Mouse (Mus musculus): Measurements from ENCODE around the gene Elfn1. TPM values are rescaled to one million over a fixed set of nuclear protein-coding genes. Genes with fewer than 3 reads are reported as not detected.

The Elfn1 gene
- polyA plus RNA-seq, 1 experiment from 2014 or later, result 2.7 TPM

DNA sequence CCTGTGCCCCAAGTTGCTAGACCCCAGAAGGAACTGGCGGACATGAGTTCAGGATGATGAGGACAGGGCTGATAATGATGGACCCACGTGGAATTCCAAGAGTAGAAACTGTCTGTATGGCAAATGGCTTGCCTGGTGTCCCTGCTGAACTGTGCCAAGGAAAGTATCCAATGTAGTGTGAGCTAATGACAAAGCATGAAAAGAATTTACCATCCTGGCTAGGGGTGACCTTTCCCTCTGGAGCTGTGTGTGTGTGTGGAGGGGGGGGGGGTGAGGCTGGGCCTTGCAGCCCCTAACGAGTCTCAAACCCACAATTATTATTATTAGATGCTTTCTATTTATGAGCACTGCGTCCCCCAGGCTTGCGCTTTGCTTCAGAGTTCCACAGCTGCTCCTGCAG, 105.9 kb downstream of the Elfn1 start:
- Histone ChIP-seq H3K27ac (no peak overlapping the region), H3K9ac (no peak overlapping the region), H3K4me2 (no peak overlapping the region), H3K4me3 (no peak overlapping the region), H3K36me3 (replicated peaks) (no peaks in the 10 kb centered on the region), H3K27me3 (replicated peaks) (peaks cover 25% of the 10 kb centered on the region), H3K4me1 (peaks cover 5% of the 10 kb centered on the region), H3K9me3 (no peaks in the 10 kb centered on the region)
- no peak for ATAC-seq (replicated peaks)
- WGBS, result 66% methylated on average over 5 of the region's 5 CpGs

DNA sequence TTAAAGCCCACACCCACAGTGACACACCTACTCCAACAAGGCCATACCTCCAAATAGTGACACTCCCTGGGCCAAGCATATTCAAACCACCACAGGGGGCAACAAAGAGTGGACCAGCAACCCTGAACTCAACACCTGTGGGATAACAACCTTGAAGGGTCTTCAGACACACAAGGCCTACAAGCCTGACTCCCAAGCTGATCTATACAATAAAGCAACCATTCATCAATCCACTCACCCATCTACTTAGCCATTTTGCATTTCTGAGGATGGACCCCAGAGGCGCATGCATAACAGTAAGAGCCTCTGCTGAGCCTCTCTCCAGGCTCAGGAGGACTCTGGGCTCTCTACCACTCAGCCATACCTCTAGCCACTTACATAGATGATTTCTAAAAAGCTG, 109.2 kb downstream of the Elfn1 start:
- H3K4me2 ChIP-seq, result no peak overlapping the region
- peaks cover 4% of the 10 kb centered on the region; the same call in 1 of the 2 replicates for H3K4me1 ChIP-seq
- ATAC-seq (replicated peaks), result no peak
- H3K9me3 ChIP-seq, result no peaks in the 10 kb centered on the region
- H3K36me3 ChIP-seq (replicated peaks), result no peaks in the 10 kb centered on the region
- WGBS, result 96% methylated on average over 1 of the region's 1 CpGs
- H3K27me3 ChIP-seq (replicated peaks), result peaks cover 3% of the 10 kb centered on the region; the same call in 1 of the 2 replicates
- H3K4me3 ChIP-seq, result no peak overlapping the region
- H3K27ac ChIP-seq, result no peak overlapping the region
- no peak overlapping the region for H3K9ac ChIP-seq

DNA sequence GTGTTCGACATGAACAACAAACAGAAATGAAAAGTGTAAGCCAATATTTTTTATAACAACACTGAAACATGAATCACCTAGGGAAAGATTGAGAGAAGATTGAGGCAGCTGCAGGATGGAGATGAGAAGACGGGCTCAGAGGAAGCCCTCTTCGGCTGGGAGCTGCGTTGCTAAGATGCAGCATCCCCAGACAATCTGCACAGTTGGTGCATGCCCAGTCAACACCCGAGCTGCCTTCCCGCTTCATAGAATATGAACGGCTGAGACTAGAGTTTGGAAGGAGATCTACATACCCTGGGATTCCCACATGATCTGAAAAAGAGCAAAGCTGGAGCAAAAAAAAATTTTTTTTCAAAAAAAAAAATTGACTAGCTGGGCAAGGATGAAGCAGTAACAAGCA, 111.0 kb downstream of the Elfn1 start:
- Histone ChIP-seq H3K27me3 (replicated peaks) (peaks cover 3% of the 10 kb centered on the region; the same call in 1 of the 2 replicates), H3K9me3 (no peaks in the 10 kb centered on the region), H3K4me2 (no peak overlapping the region), H3K4me3 (no peak overlapping the region), H3K4me1 (peaks cover 3% of the 10 kb centered on the region; the same call in 1 of the 2 replicates), H3K36me3 (replicated peaks) (no peaks in the 10 kb centered on the region), H3K27ac (no peak overlapping the region), H3K9ac (no peak overlapping the region)
- ATAC-seq (replicated peaks), result no peak
- 79% methylated on average over 7 of the region's 7 CpGs for WGBS

DNA sequence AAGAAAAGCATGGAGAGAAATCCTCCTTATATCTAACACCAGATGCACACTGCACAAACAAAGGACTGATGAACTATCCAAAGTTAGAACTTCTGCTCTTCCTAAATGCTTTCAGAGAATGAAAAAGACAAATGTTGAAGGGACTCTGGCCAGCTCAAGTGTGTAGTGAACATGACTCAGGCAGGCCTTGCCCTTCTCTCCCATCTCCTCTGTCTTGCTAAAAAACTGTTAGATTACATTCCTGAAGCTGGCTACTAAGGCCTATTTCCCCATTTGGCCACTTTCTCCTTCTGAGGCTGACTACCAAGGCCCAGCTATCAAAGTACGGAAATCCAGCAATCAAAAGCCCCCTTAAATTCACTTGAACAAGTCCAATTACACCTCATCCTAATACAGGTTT, 111.9 kb downstream of the Elfn1 start:
- no peaks in the 10 kb centered on the region for H3K36me3 ChIP-seq (replicated peaks)
- no peaks in the 10 kb centered on the region for H3K9me3 ChIP-seq
- H3K4me3 ChIP-seq, result no peak overlapping the region
- 90% methylated on average over 1 of the region's 1 CpGs for WGBS
- no peak overlapping the region for H3K4me2 ChIP-seq
- H3K9ac ChIP-seq, result no peak overlapping the region
- H3K27me3 ChIP-seq (replicated peaks), result no peaks in the 10 kb centered on the region
- ATAC-seq (replicated peaks), result no peak
- no peaks in the 10 kb centered on the region; the same call in 1 of the 2 replicates for H3K4me1 ChIP-seq
- no peak overlapping the region for H3K27ac ChIP-seq

DNA sequence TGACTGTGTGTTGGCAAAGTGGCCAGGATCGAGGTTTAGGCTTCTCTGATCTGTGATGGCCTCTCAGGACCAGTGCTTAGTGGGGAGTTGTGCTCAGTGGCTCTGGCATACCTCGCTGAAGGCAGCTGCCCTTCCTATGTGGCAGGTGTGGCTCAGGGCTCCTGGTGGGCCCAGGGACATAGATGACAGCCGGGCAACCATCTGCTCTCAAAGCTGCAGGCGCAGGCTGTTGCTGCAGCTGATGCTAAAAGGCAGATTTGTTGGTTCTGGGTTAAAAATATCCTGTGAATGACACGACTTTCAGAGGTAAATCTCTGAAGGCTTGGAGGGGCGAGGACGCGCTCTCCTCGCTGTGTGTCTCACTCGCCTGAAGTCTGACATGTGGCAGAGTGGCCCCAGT, 114.0 kb downstream of the Elfn1 start:
- Histone ChIP-seq H3K9me3 (no peaks in the 10 kb centered on the region), H3K27ac (no peak overlapping the region), H3K27me3 (replicated peaks) (no peaks in the 10 kb centered on the region), H3K4me1 (no peaks in the 10 kb centered on the region; the same call in 1 of the 2 replicates), H3K36me3 (replicated peaks) (no peaks in the 10 kb centered on the region), H3K4me3 (no peak overlapping the region), H3K4me2 (no peak overlapping the region), H3K9ac (no peak overlapping the region)
- ATAC-seq (replicated peaks), result no peak
- 69% methylated on average over 10 of the region's 10 CpGs for WGBS

DNA sequence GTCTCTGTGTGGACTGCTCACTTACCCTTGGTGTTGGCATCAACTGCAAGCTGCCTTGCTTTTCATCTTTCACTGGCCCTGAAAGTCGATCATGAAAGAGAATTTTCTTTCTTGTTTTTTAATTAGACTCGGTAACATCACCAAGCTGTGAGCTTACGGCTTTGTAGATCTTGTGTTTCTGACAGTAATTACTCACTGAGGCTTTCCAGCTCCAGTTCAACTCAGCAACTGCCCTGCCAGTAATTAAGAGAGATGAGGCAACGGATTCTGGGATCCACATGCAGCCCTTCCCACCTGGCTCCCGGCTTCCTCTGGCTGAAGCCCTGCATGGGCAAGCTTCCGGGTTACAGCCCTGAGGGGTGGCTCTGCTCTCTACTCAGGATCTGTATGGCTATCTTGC, 115.1 kb downstream of the Elfn1 start:
- no peak overlapping the region for H3K9ac ChIP-seq

DNA sequence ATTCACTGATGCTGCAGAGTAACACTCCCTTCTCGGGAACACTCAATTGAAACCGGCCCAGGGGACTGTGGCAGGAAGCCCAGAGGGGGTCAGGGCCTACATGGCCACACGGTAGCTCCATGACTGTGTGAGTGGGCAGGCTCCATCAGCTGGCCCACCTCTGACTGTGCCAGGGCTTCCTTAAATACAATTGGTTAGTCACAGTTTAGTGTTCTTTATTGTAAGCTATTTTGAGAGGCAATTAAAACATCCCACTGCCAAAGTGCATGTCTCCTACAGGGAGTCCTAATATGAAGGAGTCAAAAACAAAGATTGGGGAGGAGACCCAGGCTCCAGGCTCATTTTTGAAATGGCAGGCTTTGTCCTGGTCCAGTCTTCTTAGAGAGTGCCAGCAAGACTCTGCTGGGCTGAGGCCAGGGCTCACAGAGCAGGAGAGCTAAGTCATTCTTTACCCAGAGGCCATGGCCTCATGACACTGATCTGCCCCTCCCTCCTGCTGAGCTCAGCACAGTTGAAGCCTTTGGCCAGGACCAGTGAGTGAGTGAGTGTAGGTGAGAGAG, 116.3 kb downstream of the Elfn1 start:
- no peaks in the 10 kb centered on the region for H3K36me3 ChIP-seq (replicated peaks)
- no peaks in the 10 kb centered on the region; the same call in 1 of the 2 replicates for H3K4me1 ChIP-seq
- no peak overlapping the region for H3K27ac ChIP-seq
- no peak overlapping the region for H3K4me2 ChIP-seq
- H3K9ac ChIP-seq, result no peak overlapping the region
- 39% methylated on average over 3 of the region's 3 CpGs for WGBS
- ATAC-seq (replicated peaks), result peak; percentile 69; the same call in 1 of the 2 replicates
- no peaks in the 10 kb centered on the region for H3K9me3 ChIP-seq
- H3K27me3 ChIP-seq (replicated peaks), result no peaks in the 10 kb centered on the region
- no peak overlapping the region for H3K4me3 ChIP-seq

More for the DNA sequence above, 115.1 kb downstream of the Elfn1 start:
- H3K4me1 ChIP-seq, result no peaks in the 10 kb centered on the region; the same call in 1 of the 2 replicates
- H3K4me3 ChIP-seq, result no peak overlapping the region
- no peak overlapping the region for H3K4me2 ChIP-seq
- no peaks in the 10 kb centered on the region for H3K27me3 ChIP-seq (replicated peaks)
- H3K36me3 ChIP-seq (replicated peaks), result no peaks in the 10 kb centered on the region
- H3K27ac ChIP-seq, result no peak overlapping the region
- H3K9me3 ChIP-seq, result no peaks in the 10 kb centered on the region
- 75% methylated on average over 6 of the region's 6 CpGs for WGBS
- no peak for ATAC-seq (replicated peaks)

Other genes with a start within 250 kb of the Elfn1 start
- gene Micall2, start 171.6 kb upstream of the Elfn1 start, polyA plus RNA-seq (2015; fragmentation: Nextera tagmentation; extraction: Ambion mirVana), result 12.2 and 14.0 TPM in 2 replicates
- gene Ints1, start 132.3 kb upstream of the Elfn1 start, polyA plus RNA-seq (2015; fragmentation: Nextera tagmentation; extraction: Ambion mirVana), result 32.8 and 34.3 TPM in 2 replicates
- gene Mafk, start 116.4 kb upstream of the Elfn1 start, polyA plus RNA-seq (2015; fragmentation: Nextera tagmentation; extraction: Ambion mirVana), result 18.2 and 18.8 TPM in 2 replicates
- gene Tmem184a, start 88.0 kb upstream of the Elfn1 start, polyA plus RNA-seq (2015; fragmentation: Nextera tagmentation; extraction: Ambion mirVana), result 0.14 and 0.30 TPM in 2 replicates
- gene Gm26938, start 81.5 kb upstream of the Elfn1 start, polyA plus RNA-seq (2015; fragmentation: Nextera tagmentation; extraction: Ambion mirVana), result not detected in 2 replicates
- 74.0 and 78.2 TPM in 2 replicates for gene Psmg3, start 81.1 kb upstream of the Elfn1 start, polyA plus RNA-seq (2015; fragmentation: Nextera tagmentation; extraction: Ambion mirVana)